Mouse (Mus musculus) left cerebral cortex, postnatal 25 days (tissue): ENCODE measurements around the gene Nanog. TPM values are rescaled to one million over a fixed set of nuclear protein-coding genes. Genes with fewer than 3 reads are reported as not detected.
A peak's percentile ranks its signal among the peaks of the same experiment; 100 is the strongest.
"Not testable (repeated sequence)": the region's sequence is repeated elsewhere in the genome, so short reads cannot be mapped to it uniquely, and the experiment has no call there.

Experiments
- DNase-seq, 2 experiments: peaks; one replicate each; pipeline ENCODE4 v3.0.0; 2022; ENCODE audit warnings: low spot score in 2 of 2, mixed read lengths in 1 of 2
- intact Hi-C: fragments of 180-260 bp; cut with DNase I; formaldehyde crosslinking; loops from one replicate; pipeline ENCODE4 v1.15.1; 2025
- total RNA-seq, 2 experiments: library from RNA; stranded (reverse); gene quantifications; 2 replicates each; pipeline ENCODE4 v1.2.3; 2021

The Nanog gene
- total RNA-seq, 2 experiments from 2014 or later: 0.16 TPM; not detected in 1

DNA sequence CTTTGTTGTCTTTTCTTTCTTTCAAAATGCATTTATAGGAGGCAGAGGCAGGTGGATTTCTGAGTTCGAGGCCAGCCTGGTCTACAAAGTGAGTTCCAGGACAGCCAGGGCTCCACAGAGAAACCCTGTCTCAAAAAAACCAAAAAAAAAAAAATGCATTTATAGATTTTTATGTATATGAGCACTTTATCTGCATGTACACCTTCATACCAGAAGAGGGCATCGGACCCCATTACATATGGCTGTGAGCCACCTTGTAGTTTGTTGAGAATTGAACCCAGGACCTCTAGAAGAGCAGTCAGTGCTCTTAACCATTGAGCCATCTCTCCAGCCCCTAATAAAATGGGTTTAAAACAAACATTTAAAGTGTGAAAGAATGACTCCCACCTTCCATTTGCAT, 7.7 kb upstream of the Nanog start:
- DNase-seq, intact Hi-C loops: not testable (repeated sequence)

DNA sequence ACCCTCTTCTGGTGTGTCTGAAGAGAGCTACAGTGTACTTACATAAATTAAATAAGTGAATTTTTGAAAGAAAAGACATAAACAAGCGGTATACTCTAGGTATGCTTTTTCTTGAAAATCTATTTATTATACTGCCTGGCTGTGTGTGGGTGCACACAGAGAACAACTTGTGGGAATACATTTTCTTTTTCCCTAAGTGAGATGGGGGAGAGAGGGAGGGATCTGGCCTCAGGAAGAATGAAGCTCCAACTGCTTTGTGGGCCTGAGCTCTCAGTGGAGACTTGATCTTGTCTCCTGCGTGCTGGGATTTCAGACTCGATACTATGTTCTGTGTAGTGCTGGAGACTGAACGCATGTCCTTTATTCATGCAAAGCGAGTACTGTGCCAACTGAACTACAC, 5.5 kb upstream of the Nanog start:
- intact Hi-C loops: no loop called here
- peak in 1 of 2 experiments; percentile 50 for DNase-seq

DNA sequence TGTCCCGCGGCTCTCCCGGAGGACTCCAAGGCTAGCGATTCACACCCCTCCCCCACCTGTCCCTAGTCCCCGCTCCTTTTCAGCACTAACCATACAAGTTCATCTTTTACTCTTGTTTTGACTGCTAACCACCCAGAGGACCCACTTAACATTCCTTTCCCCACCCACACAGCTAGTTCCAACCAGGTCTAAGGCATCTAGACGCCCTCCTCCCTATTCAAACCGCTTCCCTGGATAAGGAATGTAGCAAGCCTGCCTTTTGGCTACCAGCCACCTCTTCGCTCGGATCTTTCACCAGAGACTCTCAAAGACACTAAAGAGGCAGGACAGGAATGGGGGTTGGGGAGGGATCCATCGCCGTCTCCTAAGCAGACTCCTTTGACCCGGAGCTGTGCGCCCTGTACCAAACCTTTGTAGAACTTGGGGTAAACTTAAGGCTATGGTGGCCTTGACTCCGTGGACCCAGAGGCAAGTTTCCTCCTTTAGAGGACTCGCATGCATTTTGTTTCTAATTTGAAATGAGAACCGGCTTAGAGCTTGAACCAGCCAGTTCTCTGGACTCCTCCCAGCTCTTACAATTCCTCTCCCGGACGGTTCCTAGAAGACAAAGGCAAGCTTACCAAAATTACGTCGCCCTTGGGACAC, 4.7 kb upstream of the Nanog start:
- DNase-seq: peak in 1 of 2 experiments; percentile 34
- intact Hi-C loops: no loop called here

DNA sequence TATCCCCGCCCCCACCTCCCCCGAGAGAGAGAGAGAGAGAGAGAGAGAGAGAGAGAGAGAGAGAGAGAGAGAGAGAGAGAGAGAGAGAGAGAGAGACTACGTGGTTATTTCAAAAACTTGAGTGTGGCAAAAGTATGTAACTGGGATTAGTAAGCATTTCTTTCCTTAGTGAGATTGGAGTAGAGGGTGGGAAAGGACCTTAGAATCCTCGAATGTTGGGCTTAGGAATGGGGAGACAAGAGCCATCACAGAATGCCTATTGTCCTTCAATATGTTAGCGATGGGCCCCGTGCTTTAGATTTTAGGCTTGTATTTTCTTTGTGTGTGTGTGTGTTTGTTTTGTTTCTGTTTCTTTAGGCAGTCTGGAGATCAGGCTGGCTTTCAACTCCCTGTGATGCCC, 4.0 kb upstream of the Nanog start:
- DNase-seq: no peak
- intact Hi-C loops: no loop called here

DNA sequence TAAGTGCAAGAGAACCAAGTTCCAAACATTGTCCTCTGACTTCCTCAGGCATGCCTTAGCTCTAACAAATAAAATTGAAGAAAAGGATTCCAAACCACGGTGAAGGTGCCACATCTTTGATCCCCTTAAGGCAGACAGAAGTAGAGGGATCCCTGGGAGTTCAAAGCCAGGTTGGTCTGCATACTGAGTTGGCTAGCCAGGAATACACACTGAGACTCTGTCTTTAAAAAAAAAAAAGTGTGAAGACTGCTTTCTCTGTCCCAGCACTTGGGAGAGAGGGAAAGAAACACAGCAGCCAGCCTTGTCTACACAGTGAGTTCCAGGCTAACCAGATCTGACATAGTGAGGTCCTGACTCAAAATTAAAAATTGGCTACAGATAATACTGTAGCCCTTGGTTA, 3.6 kb upstream of the Nanog start:
- no peak for DNase-seq
- intact Hi-C loops: no loop called here

DNA sequence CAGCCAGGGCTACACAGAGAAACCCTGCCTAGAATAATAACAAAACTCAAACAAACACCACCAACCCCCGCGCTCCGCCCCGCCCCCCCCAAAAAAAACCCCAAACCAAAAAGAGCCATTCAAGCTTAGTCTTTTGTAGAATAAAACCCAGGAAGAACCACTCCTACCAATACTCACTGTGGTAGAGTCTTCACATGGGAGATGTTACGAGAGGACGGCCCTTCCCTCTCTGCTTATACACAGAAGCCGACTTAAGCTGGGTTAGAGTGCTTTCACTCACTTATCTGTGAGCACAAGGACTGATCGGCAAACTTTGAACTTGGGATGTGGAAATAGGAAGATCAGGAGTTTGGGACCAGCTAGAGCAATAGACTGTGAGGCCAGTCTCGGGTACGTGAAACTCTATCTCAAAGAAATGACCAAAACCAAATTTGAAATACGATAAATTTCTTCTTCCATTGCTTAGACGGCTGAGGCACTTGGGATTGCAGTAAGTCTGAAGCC, 900 bp upstream of the Nanog start:
- no peak for DNase-seq
- intact Hi-C loops: no loop called here

DNA sequence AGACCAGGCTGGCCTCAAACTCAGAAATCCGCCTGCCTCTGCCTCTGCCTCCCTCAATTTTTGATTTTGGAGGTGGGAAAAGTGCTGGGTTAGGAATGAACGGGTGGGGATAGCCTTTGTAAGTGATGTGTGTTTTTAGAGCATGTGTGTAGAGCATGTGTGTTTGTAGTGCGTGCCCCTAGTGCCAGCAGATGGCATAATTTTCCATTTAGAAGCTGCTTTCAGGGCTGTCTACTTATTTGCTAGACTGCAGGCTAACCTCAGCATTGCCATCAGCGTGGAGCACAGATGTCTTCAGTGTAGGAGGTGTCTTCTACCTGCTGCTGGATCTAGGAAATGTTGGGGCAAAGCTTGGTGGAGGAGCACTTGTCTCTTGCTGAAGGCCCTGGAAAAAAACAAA, 1.5 kb downstream of the Nanog start:
- DNase-seq: no peak
- intact Hi-C loops: no loop called here

DNA sequence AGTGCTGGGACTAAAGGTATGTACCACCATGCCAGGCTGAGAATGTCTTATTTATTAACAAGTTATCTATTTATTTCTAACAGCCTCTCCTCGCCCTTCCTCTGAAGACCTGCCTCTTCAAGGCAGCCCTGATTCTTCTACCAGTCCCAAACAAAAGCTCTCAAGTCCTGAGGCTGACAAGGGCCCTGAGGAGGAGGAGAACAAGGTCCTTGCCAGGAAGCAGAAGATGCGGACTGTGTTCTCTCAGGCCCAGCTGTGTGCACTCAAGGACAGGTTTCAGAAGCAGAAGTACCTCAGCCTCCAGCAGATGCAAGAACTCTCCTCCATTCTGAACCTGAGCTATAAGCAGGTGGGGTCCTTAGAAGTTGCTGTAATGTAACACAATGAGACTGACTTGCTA, 4.2 kb downstream of the Nanog start:
- intact Hi-C loops: no loop called here
- DNase-seq: no peak

DNA sequence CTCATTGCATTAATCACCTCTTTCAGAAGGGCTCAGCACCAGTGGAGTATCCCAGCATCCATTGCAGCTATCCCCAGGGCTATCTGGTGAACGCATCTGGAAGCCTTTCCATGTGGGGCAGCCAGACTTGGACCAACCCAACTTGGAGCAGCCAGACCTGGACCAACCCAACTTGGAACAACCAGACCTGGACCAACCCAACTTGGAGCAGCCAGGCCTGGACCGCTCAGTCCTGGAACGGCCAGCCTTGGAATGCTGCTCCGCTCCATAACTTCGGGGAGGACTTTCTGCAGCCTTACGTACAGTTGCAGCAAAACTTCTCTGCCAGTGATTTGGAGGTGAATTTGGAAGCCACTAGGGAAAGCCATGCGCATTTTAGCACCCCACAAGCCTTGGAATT, 5.8 kb downstream of the Nanog start:
- DNase-seq, intact Hi-C loops: not testable (repeated sequence)

DNA sequence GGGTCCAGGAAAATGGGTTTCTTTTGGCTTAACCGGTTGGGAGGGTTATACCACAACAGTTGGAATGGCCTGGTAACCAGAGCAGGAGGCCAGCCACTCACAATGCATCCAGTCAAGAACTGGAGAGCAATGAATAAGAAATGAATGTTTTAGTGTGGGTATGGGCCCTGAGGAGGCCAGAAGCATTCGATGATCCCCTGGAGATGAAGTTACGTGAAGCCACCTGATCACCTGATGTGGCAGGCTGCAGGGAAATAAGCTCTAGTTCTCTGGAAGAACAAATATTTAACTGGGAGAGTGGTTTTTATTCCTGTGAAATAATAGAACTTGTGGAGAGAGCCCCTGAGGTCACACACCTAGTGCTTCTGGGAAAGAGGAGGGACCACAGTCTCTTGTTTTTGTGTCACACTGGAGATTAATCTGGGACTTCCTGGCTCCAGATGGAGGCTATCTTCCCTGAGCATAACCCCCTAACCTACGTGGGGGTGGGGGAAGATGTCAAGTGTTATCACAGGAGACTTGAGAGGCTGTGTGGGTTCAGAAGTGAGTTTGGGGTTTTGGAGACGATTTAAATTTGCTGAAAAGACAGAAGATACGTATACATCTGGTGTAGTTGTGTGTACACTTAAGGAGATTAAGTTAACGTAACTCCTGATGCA, 7.5 kb downstream of the Nanog start:
- intact Hi-C loops: no loop called here
- no peak for DNase-seq

DNA sequence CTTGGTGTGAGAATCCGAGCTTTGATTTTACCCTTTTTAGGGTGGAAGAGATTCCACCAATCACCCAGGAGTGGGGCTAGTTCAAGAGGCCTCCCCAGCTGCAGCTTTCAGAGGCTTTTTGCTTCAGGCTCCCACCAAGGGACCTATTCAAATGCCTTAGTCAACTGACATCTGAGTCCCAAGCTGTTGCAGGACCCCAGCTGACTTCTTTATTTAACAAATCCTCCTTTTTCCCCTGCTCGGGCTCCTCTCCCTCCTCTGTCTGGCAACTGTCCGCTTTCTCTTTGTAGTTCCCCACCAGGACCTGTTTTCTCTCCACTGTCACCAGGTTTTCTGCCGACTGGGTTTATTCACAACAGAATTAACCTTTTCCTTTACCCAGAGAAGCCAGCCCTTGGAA, 8.6 kb downstream of the Nanog start:
- no peak for DNase-seq
- intact Hi-C loops: no loop called here

DNA sequence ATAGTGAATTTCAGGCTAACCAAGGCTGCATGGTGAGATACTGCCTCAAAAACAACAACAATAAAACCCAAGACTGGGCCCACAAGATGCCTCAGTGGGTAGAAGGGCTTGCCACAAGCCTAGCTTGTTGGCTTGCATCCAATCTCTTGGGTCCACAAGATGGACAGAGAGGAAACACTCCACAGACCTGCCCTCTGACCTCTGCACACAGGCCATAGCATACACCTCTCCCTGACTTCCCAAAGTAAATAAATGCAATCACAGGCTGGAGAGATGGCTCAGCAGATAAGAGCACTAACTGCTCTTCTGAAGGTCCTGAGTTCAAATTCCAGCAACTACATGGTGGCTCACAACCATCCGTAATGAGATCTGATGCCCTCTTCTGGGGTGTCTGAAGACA, 10.9 kb downstream of the Nanog start:
- DNase-seq, intact Hi-C loops: not testable (repeated sequence)

DNA sequence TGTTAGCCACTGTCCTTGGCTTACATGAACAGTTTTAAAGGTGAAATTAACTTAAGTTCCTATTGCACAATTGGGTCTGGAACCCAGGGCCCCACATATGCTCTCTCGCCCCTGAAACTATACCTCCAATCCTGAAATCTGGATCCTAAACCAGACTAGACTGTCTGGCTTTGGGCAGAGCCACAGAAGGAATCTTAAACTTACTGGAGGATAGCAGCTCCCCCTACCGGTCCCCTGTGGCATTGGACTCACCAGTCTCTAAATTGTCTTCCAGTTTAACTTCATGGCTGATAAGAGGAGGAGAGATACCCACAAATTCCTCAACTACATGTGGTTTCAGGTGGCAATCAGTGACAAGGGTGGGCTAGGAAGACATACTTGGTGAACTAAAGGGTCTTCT, 12.7 kb downstream of the Nanog start:
- intact Hi-C loops: loop anchor here (1.0 kb wide), 1 partner anchor 51 kb away; no protein-coding TSS in a partner anchor
- DNase-seq: peak; percentile 72 to 85

DNA sequence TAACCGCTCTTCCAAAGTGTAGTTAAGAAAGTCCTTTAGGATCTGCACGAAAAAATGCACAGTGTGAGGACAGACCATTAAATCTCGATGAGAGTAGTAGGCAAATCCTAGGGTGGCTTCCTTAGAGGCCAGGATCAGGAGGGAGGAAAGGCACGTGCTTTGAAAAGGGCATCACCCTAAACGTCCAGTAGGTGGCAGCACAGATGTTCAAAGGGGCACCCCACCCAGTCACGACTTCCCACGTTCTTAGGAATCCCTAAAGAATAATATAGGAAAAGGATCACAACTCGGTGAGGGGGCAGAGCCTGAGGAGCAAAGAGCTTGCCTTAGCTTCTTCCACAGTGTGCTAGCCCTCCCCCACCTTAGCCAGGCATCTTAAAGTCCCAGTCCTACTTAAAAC, 32.7 kb downstream of the Nanog start:
- intact Hi-C loops: loop anchor here (1.0 to 5.0 kb wide), 3 partner anchors 45 to 132 kb away; partner anchors contain the start of genes Necap1 and Slc2a3

DNA sequence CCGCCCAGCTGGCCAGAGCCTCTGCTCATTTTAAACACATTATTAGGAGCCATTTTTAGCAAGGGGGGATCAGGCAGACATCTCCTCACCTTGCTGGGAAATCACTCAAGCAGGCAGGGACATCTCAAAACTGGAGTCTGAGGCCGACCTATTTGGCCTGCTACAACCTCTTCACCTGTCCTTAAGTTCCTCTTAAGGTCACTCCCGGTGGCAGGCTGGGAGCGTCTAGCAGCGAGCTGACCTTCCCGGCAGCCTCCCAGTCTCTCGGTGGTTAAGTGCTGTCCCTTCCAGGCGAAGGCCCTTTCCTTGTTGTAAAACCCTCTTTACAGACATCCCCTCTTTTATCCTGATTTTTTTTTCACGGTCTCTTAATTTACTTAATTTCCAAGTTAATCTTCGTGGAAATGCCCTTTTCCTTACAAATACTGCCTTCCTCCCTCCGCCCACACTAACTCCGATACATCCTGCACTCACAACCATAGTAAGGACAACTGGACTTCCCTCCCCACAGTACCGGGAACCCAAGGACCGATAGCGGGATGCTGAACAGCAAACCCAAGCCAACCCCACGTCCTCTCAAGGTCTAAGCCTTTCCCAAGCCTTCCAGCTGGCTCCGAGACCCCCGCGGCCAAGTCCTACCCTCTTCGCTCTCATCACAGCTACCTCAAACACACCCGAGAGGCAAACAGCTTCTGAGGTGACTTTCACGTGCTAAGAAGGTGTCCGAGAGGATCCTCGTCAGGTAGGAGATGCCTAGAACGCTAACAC, 34.4 kb downstream of the Nanog start:
- intact Hi-C loops: loop anchor here (1.0 to 5.0 kb wide), 3 partner anchors 23 to 131 kb away; partner anchors contain the start of genes Necap1 and Slc2a3
- DNase-seq: peak in 1 of 2 experiments; percentile 40

More for the DNA sequence above, 32.7 kb downstream of the Nanog start:
- peak; percentile 76 to 88 for DNase-seq

DNA sequence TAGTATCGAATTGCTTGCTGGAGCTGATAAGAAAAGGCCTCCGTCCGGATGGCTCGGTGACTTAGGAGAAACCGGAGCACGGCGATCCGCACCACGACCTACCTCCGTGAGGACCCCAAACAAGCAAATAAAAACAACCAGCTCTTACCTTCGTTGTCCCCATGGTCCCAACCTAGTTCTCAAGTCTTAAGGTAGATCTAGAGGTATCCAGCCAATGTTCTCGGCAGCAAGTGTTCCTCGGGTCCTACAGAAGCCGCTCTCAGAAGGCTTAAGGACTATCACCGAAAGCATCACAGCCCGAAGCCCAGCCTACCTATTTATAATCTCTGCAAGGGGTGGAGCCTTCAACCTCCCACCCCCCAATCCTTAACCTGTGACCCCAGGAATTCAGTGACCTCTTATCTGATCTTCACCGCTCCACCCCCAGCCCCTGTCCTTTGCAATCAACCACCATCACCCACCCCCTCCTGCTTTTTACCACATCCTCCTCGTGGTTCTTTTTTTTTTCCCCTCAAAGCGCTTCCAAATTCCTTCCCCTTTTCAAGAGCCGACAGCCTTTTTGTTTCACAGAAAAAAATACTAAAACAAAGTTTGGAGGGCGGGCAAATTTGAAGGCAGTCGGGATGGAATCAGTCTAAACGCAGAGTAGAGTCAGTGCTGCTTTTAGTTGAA, 35.1 kb downstream of the Nanog start:
- DNase-seq: peak; percentile 64 to 73
- intact Hi-C loops: loop anchor here (1.0 to 5.0 kb wide), 2 partner anchors 22 to 130 kb away; partner anchors contain the start of gene Necap1

DNA sequence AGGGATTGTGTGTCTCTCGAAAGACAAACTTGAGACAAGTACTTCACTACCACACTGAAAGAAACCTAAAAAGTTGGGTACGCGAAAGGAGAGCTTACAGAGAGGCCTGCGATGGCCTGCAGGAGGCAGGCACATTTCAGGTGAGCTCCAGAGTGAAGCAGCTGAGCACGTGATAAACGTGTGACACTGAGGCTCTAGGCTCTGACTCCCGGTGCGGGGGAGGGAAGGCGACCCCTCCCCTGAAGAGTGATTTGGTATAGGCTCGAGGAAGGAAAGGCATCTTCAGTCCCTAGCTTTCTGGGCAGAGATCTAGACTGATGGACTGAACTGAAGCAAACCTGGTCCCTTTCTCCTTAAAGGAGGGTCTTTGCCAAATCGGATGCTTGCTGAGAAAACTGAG, 36.1 kb downstream of the Nanog start:
- DNase-seq: no peak
- intact Hi-C loops: loop anchor here (5.0 kb wide), 1 partner anchor 129 kb away; the partner anchor contains the start of gene Necap1

DNA sequence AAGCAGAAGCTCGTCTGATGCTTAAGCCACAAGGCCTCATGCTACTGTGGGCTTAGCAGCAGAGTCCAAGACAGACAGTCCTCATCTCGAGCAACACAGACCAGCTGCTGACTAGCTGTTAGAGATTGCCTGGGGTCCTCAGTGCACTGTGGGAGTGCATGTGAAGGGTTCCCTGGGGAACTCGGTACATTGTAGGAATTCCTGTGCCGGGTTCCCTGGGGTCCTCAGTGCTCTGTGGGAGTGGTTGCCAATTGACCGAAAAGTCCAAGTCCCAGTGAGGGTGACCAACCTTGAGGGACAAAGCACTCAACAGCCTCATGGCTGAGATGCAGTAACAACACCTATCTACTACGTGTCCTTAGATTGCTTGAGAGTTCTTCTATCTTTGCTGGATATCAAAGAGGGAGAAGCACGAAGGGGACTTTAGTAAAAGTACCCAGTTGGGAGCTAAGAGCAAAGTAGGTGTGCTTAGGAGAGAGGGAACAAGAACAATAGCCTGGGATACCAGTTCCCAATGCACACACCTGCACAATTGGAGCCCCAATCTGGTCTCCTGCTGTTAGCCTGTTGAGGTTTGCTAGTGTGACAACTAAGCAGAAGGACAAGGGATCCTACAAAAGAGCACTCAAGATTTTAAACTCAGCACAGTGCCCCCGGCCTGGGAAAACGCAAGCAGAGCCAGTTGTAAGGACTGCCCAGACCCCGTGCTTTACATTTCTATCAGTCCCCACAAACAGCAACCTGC, 37.4 kb downstream of the Nanog start:
- DNase-seq: no peak
- intact Hi-C loops: loop anchor here (5.0 kb wide), 1 partner anchor 128 kb away; the partner anchor contains the start of gene Necap1

DNA sequence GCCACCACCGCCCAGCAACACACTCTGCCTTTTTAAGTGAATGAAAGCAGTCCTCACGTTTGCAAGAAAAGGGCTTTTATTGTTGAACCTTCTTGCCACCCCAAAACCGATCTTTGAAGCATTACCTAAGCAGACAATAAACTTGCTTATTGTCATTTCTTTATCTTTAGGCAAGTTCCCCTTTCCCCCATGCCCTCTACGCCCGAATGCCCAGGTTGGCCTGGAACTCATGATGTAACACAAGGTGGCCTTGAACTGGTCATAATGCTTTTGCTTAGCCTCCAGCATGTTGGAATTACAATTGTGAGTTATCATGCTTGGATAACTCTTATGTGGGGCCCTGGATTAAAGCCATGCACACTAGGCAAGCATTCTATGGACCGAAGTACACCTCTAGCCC, 43.3 kb downstream of the Nanog start:
- intact Hi-C loops: no loop called here
- no peak for DNase-seq
